Mouse (Mus musculus): ENCODE data around the gene Hcfc2. TPM values are rescaled to one million over a fixed set of nuclear protein-coding genes. Genes with fewer than 3 reads are reported as not detected.

The Hcfc2 gene
- polyA plus RNA-seq, 1 experiment from 2014 or later = 26.3 TPM

- H3K27ac ChIP-seq (ENCODE audit: low read depth) = no peak overlapping the region
- 17% methylated on average over 22 of the region's 22 CpGs for WGBS
- peak overlapping the region; percentile 46 for H3K4me2 ChIP-seq (ENCODE audit: low read length)
- peak; percentile 89 for ATAC-seq (replicated peaks; ENCODE audit: low FRiP score, low TSS enrichment, low read depth)
- H3K36me3 ChIP-seq (ENCODE audit: control insufficient read depth, insufficient read depth, low read length) = no peaks in the 10 kb centered on the region
- no peaks in the 10 kb centered on the region for H3K9me3 ChIP-seq (ENCODE audit: control insufficient read depth, low read length)
- H3K4me3 ChIP-seq (ENCODE audit: low read depth, low read length) = no peak overlapping the region
- H3K4me1 ChIP-seq (replicated peaks; ENCODE audit: control insufficient read depth, insufficient read depth, low read length) = no peaks in the 10 kb centered on the region
- no peaks in the 10 kb centered on the region for H3K27me3 ChIP-seq (replicated peaks; ENCODE audit: control insufficient read depth, insufficient read depth, low read length)
- peak; percentile 91 for DNase-seq (ENCODE audit: low spot score)
- H3K9ac ChIP-seq (ENCODE audit: low read length) = no peak overlapping the region
These were observed 29.3 kb upstream of the Hcfc2 start for GRCm38 (mm10) chr10:82666436-82667234.

GRCm38 (mm10) chr10:82670205-82670604, 25.8 kb upstream of the Hcfc2 start:
- no peaks in the 10 kb centered on the region for H3K9me3 ChIP-seq (ENCODE audit: control insufficient read depth, low read length)
- no peak overlapping the region for H3K9ac ChIP-seq (ENCODE audit: low read length)
- WGBS = 78% methylated on average over 6 of the region's 6 CpGs
- no peaks in the 10 kb centered on the region for H3K27me3 ChIP-seq (replicated peaks; ENCODE audit: control insufficient read depth, insufficient read depth, low read length)
- H3K36me3 ChIP-seq (ENCODE audit: control insufficient read depth, insufficient read depth, low read length) = no peaks in the 10 kb centered on the region
- no peak overlapping the region for H3K4me3 ChIP-seq (ENCODE audit: low read depth, low read length)
- ATAC-seq (replicated peaks; ENCODE audit: low FRiP score, low TSS enrichment, low read depth) (no peak), DNase-seq (ENCODE audit: low spot score) (no peak)
- no peak overlapping the region for H3K27ac ChIP-seq (ENCODE audit: low read depth)
- H3K4me1 ChIP-seq (replicated peaks; ENCODE audit: control insufficient read depth, insufficient read depth, low read length) = no peaks in the 10 kb centered on the region
- H3K4me2 ChIP-seq (ENCODE audit: low read length) = no peak overlapping the region

- no peak overlapping the region for H3K4me2 ChIP-seq (ENCODE audit: low read length)
- no peaks in the 10 kb centered on the region for H3K27me3 ChIP-seq (replicated peaks; ENCODE audit: control insufficient read depth, insufficient read depth, low read length)
- H3K27ac ChIP-seq (ENCODE audit: low read depth) = no peak overlapping the region
- no peaks in the 10 kb centered on the region for H3K9me3 ChIP-seq (ENCODE audit: control insufficient read depth, low read length)
- DNase-seq (ENCODE audit: low spot score) (no peak), ATAC-seq (replicated peaks; ENCODE audit: low FRiP score, low TSS enrichment, low read depth) (no peak)
- H3K9ac ChIP-seq (ENCODE audit: low read length) = no peak overlapping the region
- H3K36me3 ChIP-seq (ENCODE audit: control insufficient read depth, insufficient read depth, low read length) = no peaks in the 10 kb centered on the region
- H3K4me3 ChIP-seq (ENCODE audit: low read depth, low read length) = no peak overlapping the region
- H3K4me1 ChIP-seq (replicated peaks; ENCODE audit: control insufficient read depth, insufficient read depth, low read length) = no peaks in the 10 kb centered on the region
- WGBS = 83% methylated on average over 6 of the region's 6 CpGs
These were observed 19.0 kb upstream of the Hcfc2 start for GRCm38 (mm10) chr10:82676949-82677348.

- 91% methylated on average over 5 of the region's 5 CpGs for WGBS
- no peak for DNase-seq (ENCODE audit: low spot score)
- Histone ChIP-seq H3K9me3 (ENCODE audit: control insufficient read depth, low read length) (no peaks in the 10 kb centered on the region), H3K9ac (ENCODE audit: low read length) (no peak overlapping the region), H3K4me3 (ENCODE audit: low read depth, low read length) (no peak overlapping the region), H3K4me1 (replicated peaks; ENCODE audit: control insufficient read depth, insufficient read depth, low read length) (no peaks in the 10 kb centered on the region), H3K27ac (ENCODE audit: low read depth) (no peak overlapping the region), H3K27me3 (replicated peaks; ENCODE audit: control insufficient read depth, insufficient read depth, low read length) (no peaks in the 10 kb centered on the region), H3K4me2 (ENCODE audit: low read length) (no peak overlapping the region), H3K36me3 (ENCODE audit: control insufficient read depth, insufficient read depth, low read length) (no peaks in the 10 kb centered on the region)
- ATAC-seq (replicated peaks; ENCODE audit: low FRiP score, low TSS enrichment, low read depth) = no peak
These were observed 15.2 kb upstream of the Hcfc2 start for GRCm38 (mm10) chr10:82680769-82681168.

GRCm38 (mm10) chr10:82681639-82682038, 14.3 kb upstream of the Hcfc2 start:
- Histone ChIP-seq H3K36me3 (ENCODE audit: control insufficient read depth, insufficient read depth, low read length) (no peaks in the 10 kb centered on the region), H3K9me3 (ENCODE audit: control insufficient read depth, low read length) (no peaks in the 10 kb centered on the region), H3K4me3 (ENCODE audit: low read depth, low read length) (no peak overlapping the region), H3K4me1 (replicated peaks; ENCODE audit: control insufficient read depth, insufficient read depth, low read length) (no peaks in the 10 kb centered on the region), H3K9ac (ENCODE audit: low read length) (no peak overlapping the region), H3K4me2 (ENCODE audit: low read length) (no peak overlapping the region), H3K27me3 (replicated peaks; ENCODE audit: control insufficient read depth, insufficient read depth, low read length) (no peaks in the 10 kb centered on the region), H3K27ac (ENCODE audit: low read depth) (no peak overlapping the region)
- 87% methylated on average over 7 of the region's 7 CpGs for WGBS
- DNase-seq (ENCODE audit: low spot score) = no peak
- no peak for ATAC-seq (replicated peaks; ENCODE audit: low FRiP score, low TSS enrichment, low read depth)

GRCm38 (mm10) chr10:82685440-82685839, 10.5 kb upstream of the Hcfc2 start:
- H3K36me3 ChIP-seq (ENCODE audit: control insufficient read depth, insufficient read depth, low read length) = no peaks in the 10 kb centered on the region
- no peaks in the 10 kb centered on the region for H3K27me3 ChIP-seq (replicated peaks; ENCODE audit: control insufficient read depth, insufficient read depth, low read length)
- no peak overlapping the region for H3K4me3 ChIP-seq (ENCODE audit: low read depth, low read length)
- DNase-seq (ENCODE audit: low spot score) = no peak
- H3K4me1 ChIP-seq (replicated peaks; ENCODE audit: control insufficient read depth, insufficient read depth, low read length) = peaks cover 6% of the 10 kb centered on the region; the same call in 1 of the 2 replicates
- ATAC-seq (replicated peaks; ENCODE audit: low FRiP score, low TSS enrichment, low read depth) = no peak
- no peak overlapping the region for H3K27ac ChIP-seq (ENCODE audit: low read depth)
- H3K9ac ChIP-seq (ENCODE audit: low read length) = no peak overlapping the region
- no peak overlapping the region for H3K4me2 ChIP-seq (ENCODE audit: low read length)
- WGBS = 57% methylated on average over 2 of the region's 2 CpGs
- H3K9me3 ChIP-seq (ENCODE audit: control insufficient read depth, low read length) = no peaks in the 10 kb centered on the region

- Histone ChIP-seq H3K4me2 (ENCODE audit: low read length) (peak overlapping the region; percentile 52), H3K27me3 (replicated peaks; ENCODE audit: control insufficient read depth, insufficient read depth, low read length) (no peaks in the 10 kb centered on the region), H3K9me3 (ENCODE audit: control insufficient read depth, low read length) (no peaks in the 10 kb centered on the region), H3K27ac (ENCODE audit: low read depth) (peak overlapping the region; percentile 85), H3K4me1 (replicated peaks; ENCODE audit: control insufficient read depth, insufficient read depth, low read length) (peaks cover 14% of the 10 kb centered on the region; the same call in 1 of the 2 replicates), H3K36me3 (ENCODE audit: control insufficient read depth, insufficient read depth, low read length) (no peaks in the 10 kb centered on the region), H3K9ac (ENCODE audit: low read length) (peak overlapping the region; percentile 23), H3K4me3 (ENCODE audit: low read depth, low read length) (peak overlapping the region; percentile 29)
- ATAC-seq (replicated peaks; ENCODE audit: low FRiP score, low TSS enrichment, low read depth) (no peak), DNase-seq (ENCODE audit: low spot score) (no peak)
- WGBS = 51% methylated on average over 7 of the region's 7 CpGs
These were observed 6.2 kb upstream of the Hcfc2 start for GRCm38 (mm10) chr10:82689681-82690211.

GRCm38 (mm10) chr10:82690494-82690893, 5.5 kb upstream of the Hcfc2 start, which contains the start of gene Glt8d2:
Gene Glt8d2 (minus strand): TSS chr10:82690650.
- peak; percentile 80; the same call in 1 of the 2 replicates for ATAC-seq (replicated peaks; ENCODE audit: low FRiP score, low TSS enrichment, low read depth)
- peak; percentile 71 for DNase-seq (ENCODE audit: low spot score)
- Histone ChIP-seq H3K27ac (ENCODE audit: low read depth) (peak within 1 kb of the TSS; percentile 85), H3K4me3 (ENCODE audit: low read depth, low read length) (peak within 1 kb of the TSS; percentile 29), H3K27me3 (replicated peaks; ENCODE audit: control insufficient read depth, insufficient read depth, low read length) (no peaks in the 10 kb centered on the region), H3K36me3 (ENCODE audit: control insufficient read depth, insufficient read depth, low read length) (no peaks in the 10 kb centered on the region), H3K4me2 (ENCODE audit: low read length) (peak within 1 kb of the TSS; percentile 52), H3K9me3 (ENCODE audit: control insufficient read depth, low read length) (no peaks in the 10 kb centered on the region), H3K9ac (ENCODE audit: low read length) (peak within 1 kb of the TSS; percentile 23), H3K4me1 (replicated peaks; ENCODE audit: control insufficient read depth, insufficient read depth, low read length) (peaks cover 14% of the 10 kb centered on the region; the same call in 1 of the 2 replicates)
- WGBS = 2% methylated on average over 14 of the region's 14 CpGs
